Mouse (Mus musculus) small intestine, adult 2 months (tissue): ENCODE measurements at regions not wholly inside any gene's neighbourhood (a gene's known extent, or its start where the extent isn't known, plus 50 kb on each side); places are given as distances from the start of the nearest gene placed in this dataset.

Experiments used
- H3K27ac ChIP-seq: fragments of 200-500 bp; 2 replicates; pipeline ENCODE4 v1.5.1; 2012; ENCODE audit warnings: low read depth, low read length, control low read depth, inconsistent platforms; ENCODE audit not compliant: insufficient read depth
- H3K27me3 ChIP-seq: fragments of 200-500 bp; 2 replicates; pipeline ENCODE4 v1.6.1; 2012; ENCODE audit warnings: mild to moderate bottlenecking, moderate library complexity, low read length, inconsistent platforms; ENCODE audit not compliant: control insufficient read depth, insufficient read depth
- H3K36me3 ChIP-seq: fragments of 200-500 bp; 2 replicates; pipeline ENCODE4 v1.6.1; 2012; ENCODE audit warnings: mild to moderate bottlenecking, low read length, control low read depth, inconsistent platforms; ENCODE audit not compliant: control insufficient read depth, insufficient read depth
- H3K4me1 ChIP-seq: fragments of 200-500 bp; 2 replicates; pipeline ENCODE4 v1.6.1; 2012; ENCODE audit warnings: low read length, inconsistent platforms, mixed read lengths; ENCODE audit not compliant: control insufficient read depth, insufficient read depth, insufficient read length
- H3K4me3 ChIP-seq: fragments of 200-500 bp; 2 replicates; pipeline ENCODE4 v1.5.1; 2012; ENCODE audit warnings: low read depth, mild to moderate bottlenecking, control low read depth, inconsistent platforms, low read length, moderate library complexity
- CTCF ChIP-seq: fragments of 200-500 bp; IDR thresholded peaks from 2 replicates; pipeline ENCODE4 v1.5.1; 2012; ENCODE audit warnings: low read depth, mild to moderate bottlenecking, control low read depth, inconsistent platforms, low read length, moderate library complexity, mixed read lengths; ENCODE audit not compliant: insufficient replicate concordance, insufficient read length; ENCODE audit errors: extremely low read depth
- POLR2A ChIP-seq: fragments of 200-500 bp; IDR thresholded peaks from 2 replicates; pipeline ENCODE4 v1.6.1; 2012; ENCODE audit warnings: low read depth, mild to moderate bottlenecking, control low read depth, inconsistent platforms, low read length, moderate library complexity
- WGBS: fragments of 180-500 bp; shearing (Covaris S2); methylation state at CpG from one replicate; pipeline ENCODE4 v1.1.7; 2018; 5-methylcytosine and 5-hydroxymethylcytosine counted together

DNA sequence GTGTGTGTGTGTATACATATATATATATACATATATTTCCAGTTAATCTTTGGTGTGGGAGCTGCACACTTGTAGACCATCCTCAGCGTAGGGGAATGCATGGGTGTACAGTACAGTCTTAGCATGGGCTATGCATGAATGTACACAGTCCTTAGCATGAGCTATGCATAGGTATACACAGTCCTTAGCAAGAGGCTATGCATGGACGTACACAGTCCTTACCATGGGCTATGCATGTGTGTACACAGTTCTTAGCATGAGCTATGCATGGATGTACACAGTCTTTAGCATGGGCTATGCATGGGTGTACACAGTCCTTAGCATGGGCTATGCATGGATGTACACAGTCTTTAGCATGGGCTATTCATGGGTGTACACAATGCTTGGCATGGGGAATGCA is 70.5 kb downstream of the Rchy1 start:
- 93% methylated on average over 2 of the region's 2 CpGs for WGBS
- Histone ChIP-seq H3K27me3 (no peaks in the 10 kb centered on the region), H3K27ac (no peak overlapping the region), H3K36me3 (no peaks in the 10 kb centered on the region), H3K4me1 (no peaks in the 10 kb centered on the region), H3K4me3 (no peak overlapping the region)
- no peak for TF ChIP-seq POLR2A
- no peak for TF ChIP-seq CTCF

DNA sequence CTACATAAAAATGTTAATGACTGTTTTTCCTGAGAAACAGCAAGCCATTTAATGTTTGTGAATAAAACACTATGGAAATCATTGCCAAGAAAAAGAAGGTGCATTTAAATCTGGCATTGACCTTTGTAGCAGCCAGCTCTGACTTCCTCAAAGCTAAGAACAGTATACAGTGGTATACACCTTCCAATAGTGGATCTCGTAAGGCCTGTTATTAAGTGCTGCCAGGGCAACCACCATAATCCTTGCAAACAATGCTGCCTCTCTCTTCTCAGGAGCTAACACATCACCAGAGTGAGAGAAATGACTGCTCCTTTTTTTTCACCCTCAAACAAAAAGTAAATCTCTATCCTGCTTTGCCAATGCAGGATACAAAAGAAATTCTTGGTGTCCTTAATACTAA is 81.1 kb downstream of the Rchy1 start:
- no peaks in the 10 kb centered on the region for H3K36me3 ChIP-seq

DNA sequence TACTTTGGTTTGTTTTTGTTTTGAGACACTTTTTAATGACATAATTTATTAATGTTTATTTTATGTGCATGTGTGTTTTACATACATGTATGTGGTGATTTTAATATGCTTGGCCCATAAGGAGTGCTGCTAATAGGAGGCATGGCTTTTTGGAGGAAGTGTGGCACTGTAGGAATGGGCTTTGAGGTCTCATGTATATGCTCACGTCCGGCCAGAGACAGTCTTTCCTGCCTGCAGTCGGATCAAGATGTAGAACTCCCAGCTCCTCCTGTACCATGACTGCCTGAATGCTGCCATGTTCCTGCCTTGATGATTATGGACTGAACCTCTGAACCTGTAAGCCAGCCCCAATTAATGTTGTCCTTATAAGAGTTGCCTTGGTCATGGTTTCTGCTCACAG is 82.6 kb downstream of the Rchy1 start:
- no peak overlapping the region for H3K27ac ChIP-seq
- no peak overlapping the region for H3K4me3 ChIP-seq
- WGBS, result 93% methylated on average over 3 of the region's 3 CpGs
- TF ChIP-seq CTCF (no peak), POLR2A (no peak)
- H3K4me1 ChIP-seq, result no peaks in the 10 kb centered on the region
- no peaks in the 10 kb centered on the region for H3K27me3 ChIP-seq
- no peaks in the 10 kb centered on the region for H3K36me3 ChIP-seq

More for the DNA sequence above, 81.1 kb downstream of the Rchy1 start:
- TF ChIP-seq POLR2A (no peak), CTCF (no peak)
- Histone ChIP-seq H3K27ac (no peak overlapping the region), H3K27me3 (no peaks in the 10 kb centered on the region), H3K4me1 (no peaks in the 10 kb centered on the region), H3K4me3 (no peak overlapping the region)
- WGBS, result 36% methylated on average over 1 of the region's 1 CpGs

DNA sequence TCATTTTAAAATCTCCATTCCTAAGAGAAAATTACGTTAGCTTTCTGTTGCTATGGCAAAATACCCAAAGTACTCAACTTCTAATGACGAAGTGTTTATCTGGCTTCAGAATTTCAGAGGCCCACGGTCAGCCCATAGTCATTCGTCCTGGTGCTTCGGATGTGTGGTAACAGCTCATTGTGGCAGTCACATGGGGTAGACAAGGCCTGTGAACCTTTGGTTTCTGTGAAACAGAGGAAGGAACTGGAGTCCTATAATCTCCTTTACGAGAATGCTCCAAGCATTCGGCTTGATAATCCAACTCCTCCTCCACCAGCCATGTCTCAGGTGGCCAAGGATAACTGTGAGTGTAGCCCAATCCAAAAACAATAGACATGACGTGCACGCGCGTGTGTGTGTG is 84.2 kb downstream of the Rchy1 start:
- Histone ChIP-seq H3K4me1 (no peaks in the 10 kb centered on the region), H3K27ac (no peak overlapping the region), H3K27me3 (no peaks in the 10 kb centered on the region), H3K4me3 (no peak overlapping the region), H3K36me3 (no peaks in the 10 kb centered on the region)
- TF ChIP-seq POLR2A (no peak), CTCF (no peak)
- WGBS, result 75% methylated on average over 11 of the region's 11 CpGs

- 49% methylated on average over 2 of the region's 2 CpGs for WGBS
- TF ChIP-seq CTCF, result no peak
- no peak for TF ChIP-seq POLR2A
- Histone ChIP-seq H3K4me1 (no peaks in the 10 kb centered on the region), H3K27ac (no peak overlapping the region), H3K27me3 (no peaks in the 10 kb centered on the region), H3K4me3 (no peak overlapping the region), H3K36me3 (no peaks in the 10 kb centered on the region)
Measured at GRCm38 (mm10) chr5:91876682-91877031, 86.2 kb downstream of the Rchy1 start.

- no peak overlapping the region for H3K27ac ChIP-seq
- no peaks in the 10 kb centered on the region for H3K27me3 ChIP-seq
- H3K4me3 ChIP-seq, result no peak overlapping the region
- no peak for TF ChIP-seq CTCF
- WGBS, result 77% methylated on average over 10 of the region's 10 CpGs
- H3K4me1 ChIP-seq, result no peaks in the 10 kb centered on the region
- no peaks in the 10 kb centered on the region for H3K36me3 ChIP-seq
Measured at GRCm38 (mm10) chr5:91875875-91876681, 86.8 kb downstream of the Rchy1 start.

DNA sequence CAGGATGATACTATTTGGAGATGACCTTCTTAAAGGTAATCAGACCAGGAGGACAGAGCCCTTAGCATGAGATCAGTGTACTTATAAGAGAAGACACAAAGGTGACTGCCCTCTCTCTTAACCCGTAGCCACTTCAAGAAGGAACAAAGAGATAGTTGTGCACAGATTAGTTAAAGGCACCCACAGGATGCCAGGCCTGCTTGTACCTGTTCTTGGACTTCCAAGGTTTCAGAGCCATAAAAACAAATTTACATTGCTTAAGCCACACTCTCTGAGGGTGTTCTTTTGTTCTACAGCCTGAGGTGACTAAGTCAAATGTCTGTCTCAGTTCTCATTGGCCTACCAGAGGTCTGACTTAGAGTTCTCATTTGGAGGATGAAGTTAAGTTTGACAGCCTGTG is 90.1 kb downstream of the Rchy1 start:
- H3K27ac ChIP-seq, result no peak overlapping the region
- no peak overlapping the region for H3K4me3 ChIP-seq
- 70% methylated on average over 1 of the region's 1 CpGs for WGBS
- no peaks in the 10 kb centered on the region for H3K36me3 ChIP-seq
- no peaks in the 10 kb centered on the region for H3K4me1 ChIP-seq
- TF ChIP-seq POLR2A, result no peak
- no peak for TF ChIP-seq CTCF
- no peaks in the 10 kb centered on the region for H3K27me3 ChIP-seq
